Mouse (Mus musculus) midbrain, embryonic 10.5 days (tissue): ENCODE data around the gene Chst12. TPM values are rescaled to one million over a fixed set of nuclear protein-coding genes. Genes with fewer than 3 reads are reported as not detected.
A peak's percentile ranks its signal among the peaks of the same experiment; 100 is the strongest.

Experiments
- DNase-seq: peaks from one replicate; pipeline ENCODE4 v3.0.0-alpha.2; 2017; ENCODE audit warnings: low spot score
- H3K27ac ChIP-seq: fragments of 300-500 bp; sonication (generic); replicated peaks from 2 replicates; pipeline ENCODE4 v1.5.1; 2016; ENCODE audit warnings: mild to moderate bottlenecking
- H3K27me3 ChIP-seq: fragments of 300-500 bp; sonication (generic); 2 replicates; pipeline ENCODE4 v1.6.1; 2016; ENCODE audit warnings: low read depth, mild to moderate bottlenecking; ENCODE audit not compliant: poor library complexity, severe bottlenecking
- H3K36me3 ChIP-seq: fragments of 300-500 bp; sonication (generic); 2 replicates; pipeline ENCODE4 v1.6.1; 2016; ENCODE audit warnings: mild to moderate bottlenecking, moderate library complexity
- H3K4me1 ChIP-seq: fragments of 300-500 bp; sonication (generic); 2 replicates; pipeline ENCODE4 v1.6.1; 2016
- H3K4me3 ChIP-seq: fragments of 300-500 bp; sonication (generic); 2 replicates; pipeline ENCODE4 v1.5.1; 2016; ENCODE audit warnings: mild to moderate bottlenecking, moderate library complexity
- H3K9me3 ChIP-seq: fragments of 300-500 bp; sonication (generic); replicated peaks from 2 replicates; pipeline ENCODE4 v1.6.1; 2016; ENCODE audit warnings: mild to moderate bottlenecking
- WGBS: fragments of 180-500 bp; shearing (Covaris S2); methylation state at CpG from one replicate; pipeline ENCODE4 v1.1.7; 2016; 5-methylcytosine and 5-hydroxymethylcytosine counted together
- polyA plus RNA-seq: library from polyadenylated mRNA; unstranded; fragments of >200 nt; fragmentation: Nextera tagmentation; extraction: Ambion mirVana; gene quantifications from 2 replicates; pipeline ENCODE4 v1.2.1, GENCODE M21; 2016

Gene Chst12
- polyA plus RNA-seq, 1 experiment from 2014 or later, result 16.1 TPM

GRCm38 (mm10) chr5:140566271-140566670 lies 60.9 kb downstream of the Chst12 start:
- peaks cover 74% of the 10 kb centered on the region for H3K4me1 ChIP-seq
- peak overlapping the region; percentile 88 for H3K27ac ChIP-seq
- WGBS, result 63% methylated on average over 4 of the region's 4 CpGs

GRCm38 (mm10) chr5:140567321-140567720 lies 62.0 kb downstream of the Chst12 start:
- DNase-seq, result peak; percentile 35
- WGBS, result 65% methylated on average over 11 of the region's 11 CpGs
- H3K36me3 ChIP-seq, result no peaks in the 10 kb centered on the region
- H3K4me3 ChIP-seq, result 0 out of 2 replicates have a peak overlapping the region, but pooled peaks have one; percentile 4
- no peaks in the 10 kb centered on the region for H3K9me3 ChIP-seq
- peaks cover 12% of the 10 kb centered on the region for H3K27me3 ChIP-seq
- H3K4me1 ChIP-seq, result peaks cover 76% of the 10 kb centered on the region
- peak overlapping the region; percentile 88 for H3K27ac ChIP-seq

More at GRCm38 (mm10) chr5:140566271-140566670, 60.9 kb downstream of the Chst12 start:
- Histone ChIP-seq H3K9me3 (no peaks in the 10 kb centered on the region), H3K36me3 (no peaks in the 10 kb centered on the region), H3K27me3 (peaks cover 12% of the 10 kb centered on the region), H3K4me3 (0 out of 2 replicates have a peak overlapping the region, but pooled peaks have one; percentile 27)
- DNase-seq, result no peak

GRCm38 (mm10) chr5:140567751-140568150 lies 62.4 kb downstream of the Chst12 start:
- H3K27me3 ChIP-seq, result peaks cover 12% of the 10 kb centered on the region
- 89% methylated on average over 5 of the region's 5 CpGs for WGBS
- H3K27ac ChIP-seq, result peak overlapping the region; percentile 88

GRCm38 (mm10) chr5:140568321-140568970 lies 63.1 kb downstream of the Chst12 start:
- Histone ChIP-seq H3K27me3 (peaks cover 7% of the 10 kb centered on the region), H3K9me3 (no peaks in the 10 kb centered on the region), H3K27ac (peak overlapping the region; percentile 70), H3K4me1 (peaks cover 71% of the 10 kb centered on the region), H3K36me3 (no peaks in the 10 kb centered on the region), H3K4me3 (no peak overlapping the region)
- WGBS, result 61% methylated on average over 10 of the region's 10 CpGs
- DNase-seq, result peak; percentile 76

More at GRCm38 (mm10) chr5:140567751-140568150, 62.4 kb downstream of the Chst12 start:
- 0 out of 2 replicates have a peak overlapping the region, but pooled peaks have one; percentile 4 for H3K4me3 ChIP-seq
- no peak for DNase-seq
- no peaks in the 10 kb centered on the region for H3K9me3 ChIP-seq
- no peaks in the 10 kb centered on the region for H3K36me3 ChIP-seq
- H3K4me1 ChIP-seq, result peaks cover 76% of the 10 kb centered on the region

GRCm38 (mm10) chr5:140569032-140569595 lies 63.8 kb downstream of the Chst12 start:
- no peak for DNase-seq
- Histone ChIP-seq H3K27me3 (no peaks in the 10 kb centered on the region; the same call in 1 of the 2 replicates), H3K27ac (no peak overlapping the region), H3K36me3 (no peaks in the 10 kb centered on the region), H3K4me3 (no peak overlapping the region), H3K4me1 (peaks cover 65% of the 10 kb centered on the region), H3K9me3 (no peaks in the 10 kb centered on the region)
- 83% methylated on average over 16 of the region's 16 CpGs for WGBS

- Histone ChIP-seq H3K4me3 (no peak overlapping the region), H3K4me1 (peaks cover 55% of the 10 kb centered on the region), H3K36me3 (no peaks in the 10 kb centered on the region), H3K9me3 (no peaks in the 10 kb centered on the region), H3K27ac (no peak overlapping the region), H3K27me3 (no peaks in the 10 kb centered on the region; the same call in 1 of the 2 replicates)
- WGBS, result 93% methylated on average over 13 of the region's 13 CpGs
- DNase-seq, result no peak
Measured at GRCm38 (mm10) chr5:140570223-140570870, 65.0 kb downstream of the Chst12 start.

- no peak overlapping the region for H3K4me3 ChIP-seq
- DNase-seq, result no peak
- H3K4me1 ChIP-seq, result peaks cover 51% of the 10 kb centered on the region
- WGBS, result 87% methylated on average over 4 of the region's 4 CpGs
- no peaks in the 10 kb centered on the region; the same call in 1 of the 2 replicates for H3K9me3 ChIP-seq
- H3K27ac ChIP-seq, result peak overlapping the region; percentile 65; the same call in 1 of the 2 replicates
- no peaks in the 10 kb centered on the region; the same call in 1 of the 2 replicates for H3K27me3 ChIP-seq
- H3K36me3 ChIP-seq, result no peaks in the 10 kb centered on the region
Measured at GRCm38 (mm10) chr5:140571201-140571600, 65.9 kb downstream of the Chst12 start.

- no peak for DNase-seq
- Histone ChIP-seq H3K4me3 (no peak overlapping the region), H3K4me1 (peaks cover 46% of the 10 kb centered on the region), H3K9me3 (no peaks in the 10 kb centered on the region; the same call in 1 of the 2 replicates), H3K36me3 (no peaks in the 10 kb centered on the region), H3K27ac (peak overlapping the region; percentile 65), H3K27me3 (no peaks in the 10 kb centered on the region; the same call in 1 of the 2 replicates)
- WGBS, result 83% methylated on average over 10 of the region's 10 CpGs
Measured at GRCm38 (mm10) chr5:140571673-140572072, 66.3 kb downstream of the Chst12 start.

- WGBS, result 80% methylated on average over 6 of the region's 6 CpGs
- Histone ChIP-seq H3K27me3 (no peaks in the 10 kb centered on the region; the same call in 1 of the 2 replicates), H3K36me3 (no peaks in the 10 kb centered on the region), H3K4me1 (peaks cover 36% of the 10 kb centered on the region), H3K27ac (peak overlapping the region; percentile 57), H3K9me3 (no peaks in the 10 kb centered on the region; the same call in 1 of the 2 replicates), H3K4me3 (no peak overlapping the region)
- no peak for DNase-seq
Measured at GRCm38 (mm10) chr5:140572611-140573010, 67.3 kb downstream of the Chst12 start.

Other genes with a start within 250 kb of the Chst12 start
- 57.9 and 59.9 TPM in 2 replicates for gene Mad1l1, start 184.0 kb upstream of the Chst12 start, polyA plus RNA-seq
- gene Nudt1, start 183.9 kb upstream of the Chst12 start, polyA plus RNA-seq, result 54.9 and 58.6 TPM in 2 replicates
- 21.9 and 23.0 TPM in 2 replicates for gene Mrm2, start 173.7 kb upstream of the Chst12 start, polyA plus RNA-seq
- 24.4 and 24.5 TPM in 2 replicates for gene Snx8, start 116.3 kb upstream of the Chst12 start, polyA plus RNA-seq
- 145 and 153 TPM in 2 replicates for gene Eif3b, start 86.2 kb upstream of the Chst12 start, polyA plus RNA-seq
- not detected in 2 replicates for gene Gm4869, start 59.9 kb upstream of the Chst12 start, polyA plus RNA-seq
- 0.62 and 0.63 TPM in 2 replicates for gene Grifin, start 59.5 kb downstream of the Chst12 start, polyA plus RNA-seq
- 43.7 and 50.8 TPM in 2 replicates for gene Lfng, start 101.8 kb downstream of the Chst12 start, polyA plus RNA-seq
- 28.6 and 36.2 TPM in 2 replicates for gene Ttyh3, start 143.5 kb downstream of the Chst12 start, polyA plus RNA-seq
- gene Iqce, start 196.8 kb downstream of the Chst12 start, polyA plus RNA-seq, result 23.6 and 27.6 TPM in 2 replicates
- gene Brat1, start 199.5 kb downstream of the Chst12 start, polyA plus RNA-seq, result 22.3 and 24.8 TPM in 2 replicates
- gene Amz1, start 218.6 kb downstream of the Chst12 start, polyA plus RNA-seq, result 0.78 and 1.2 TPM in 2 replicates